Mouse (Mus musculus) heart, adult 2 months (tissue): ENCODE data around the gene 1110002E22Rik. TPM values are rescaled to one million over a fixed set of nuclear protein-coding genes. Genes with fewer than 3 reads are reported as not detected.

Source experiments
- DNase-seq, 2 experiments: peaks; one replicate each; pipeline ENCODE4 v3.0.0; 2021
- H3K27ac ChIP-seq: fragments of 200-600 bp; 2 replicates; pipeline ENCODE4 v1.8.1; 2022
- H3K27me3 ChIP-seq: fragments of 200-500 bp; 2 replicates; pipeline ENCODE4 v1.6.1; 2012; ENCODE audit warnings: mild to moderate bottlenecking, low read length, inconsistent platforms, mixed read lengths; ENCODE audit not compliant: control insufficient read depth, insufficient read depth
- H3K36me3 ChIP-seq: fragments of 200-500 bp; 2 replicates; pipeline ENCODE4 v1.6.1; 2012; ENCODE audit warnings: low read length, inconsistent platforms; ENCODE audit not compliant: control insufficient read depth, insufficient read depth
- H3K4me1 ChIP-seq: fragments of 200-500 bp; 2 replicates; pipeline ENCODE4 v1.6.1; 2011; ENCODE audit warnings: low read length; ENCODE audit not compliant: control insufficient read depth, insufficient read depth
- H3K4me3 ChIP-seq: fragments of 200-600 bp; 2 replicates; pipeline ENCODE4 v1.8.1; 2022
- H3K79me2 ChIP-seq: fragments of 200-500 bp; replicated peaks from 2 replicates; pipeline ENCODE4 v1.6.1; 2012; ENCODE audit warnings: mild to moderate bottlenecking, inconsistent platforms, low read length, moderate library complexity, mixed read lengths; ENCODE audit not compliant: control insufficient read depth, insufficient read depth
- H3K9ac ChIP-seq: fragments of 200-500 bp; 2 replicates; pipeline ENCODE4 v1.6.1; 2012; ENCODE audit warnings: low read depth, mild to moderate bottlenecking, control low read depth, inconsistent platforms, low read length, mixed read lengths
- CTCF ChIP-seq: fragments of 200-600 bp; IDR thresholded peaks from 2 replicates; pipeline ENCODE4 v1.8.1; 2022; ENCODE audit warnings: antibody characterized with exemption, mild to moderate bottlenecking, moderate library complexity
- EP300 ChIP-seq: fragments of 200-500 bp; IDR thresholded peaks from 2 replicates; pipeline ENCODE4 v1.6.1; 2011; ENCODE audit warnings: low read depth, low read length, control low read depth; ENCODE audit not compliant: insufficient read depth
- POLR2A ChIP-seq: fragments of 200-500 bp; IDR thresholded peaks from 2 replicates; pipeline ENCODE4 v1.6.1; 2011; ENCODE audit warnings: mild to moderate bottlenecking, low read depth, low read length, control low read depth; ENCODE audit not compliant: insufficient read depth
- WGBS: fragments of 180-500 bp; shearing (Covaris S2); methylation state at CpG from one replicate; pipeline ENCODE4 v1.1.7; 2018; 5-methylcytosine and 5-hydroxymethylcytosine counted together
- intact Hi-C: fragments of 180-260 bp; cut with DNase I; formaldehyde crosslinking; loops from one replicate; pipeline ENCODE4 v1.15.1; 2025
- polyA plus RNA-seq: library from polyadenylated mRNA; depleted of rRNA; stranded (reverse); fragments of >200 nt; gene quantifications from 2 replicates; pipeline ENCODE4 v1.2.3, GENCODE M21; 2012
- total RNA-seq, 2 experiments: library from RNA; stranded (reverse); gene quantifications; 2 replicates each; pipeline ENCODE4 v1.2.3; 2021

Gene 1110002E22Rik
- total and polyA plus RNA-seq, 3 experiments, result 14.7 to 48.8 (median 48.1) TPM

GRCm38 (mm10) chr3:138071004-138071403, 6.2 kb downstream of the 1110002E22Rik start:
- 13% methylated on average over 1 of the region's 1 CpGs for WGBS
- Histone ChIP-seq H3K4me1 (peaks cover 1% of the 10 kb centered on the region; the same call in 1 of the 2 replicates), H3K27me3 (no peaks in the 10 kb centered on the region), H3K4me3 (peak overlapping the region; percentile 53), H3K36me3 (no peaks in the 10 kb centered on the region; the same call in 1 of the 2 replicates), H3K27ac (peak overlapping the region; percentile 91), H3K79me2 (no peaks in the 10 kb centered on the region; the same call in 1 of the 2 replicates), H3K9ac (no peak overlapping the region)
- TF ChIP-seq CTCF, result no peak
- no peak for TF ChIP-seq POLR2A
- TF ChIP-seq EP300, result no peak
- intact Hi-C loops, result no loop called here
- DNase-seq, result no peak

DNA sequence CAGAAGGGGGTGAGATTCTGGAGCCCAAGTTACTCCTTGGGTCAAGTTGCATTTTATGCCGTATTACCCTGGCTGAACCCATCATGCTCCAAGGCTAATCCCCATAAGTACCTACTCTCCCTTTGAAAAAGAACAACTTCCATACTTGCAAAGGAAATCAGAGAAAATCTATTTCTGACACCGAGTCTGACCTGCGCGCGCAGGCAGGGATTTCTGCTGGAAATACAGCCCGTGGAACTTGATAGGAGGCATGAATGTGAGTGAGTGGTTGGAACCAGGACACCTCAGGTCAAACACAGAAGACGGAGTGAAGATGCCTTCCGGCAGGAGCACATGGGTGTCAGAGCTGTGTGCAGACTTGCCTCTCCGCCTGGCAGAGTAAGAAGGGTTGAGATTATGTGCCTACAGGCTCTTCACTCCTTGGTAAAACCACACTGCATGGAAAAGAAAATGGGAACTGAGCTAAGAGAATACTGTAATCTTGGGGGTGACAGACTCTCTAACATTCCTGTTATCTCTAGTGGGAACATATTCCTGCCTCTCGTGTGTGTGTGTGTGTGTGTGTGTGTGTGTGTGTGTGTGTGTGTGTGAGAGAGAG, 6.7 kb downstream of the 1110002E22Rik start:
- Histone ChIP-seq H3K27me3 (no peaks in the 10 kb centered on the region), H3K9ac (peak overlapping the region; percentile 1), H3K27ac (peak overlapping the region; percentile 91), H3K4me3 (peak overlapping the region; percentile 31), H3K79me2 (no peaks in the 10 kb centered on the region), H3K4me1 (peaks cover 1% of the 10 kb centered on the region; the same call in 1 of the 2 replicates), H3K36me3 (no peaks in the 10 kb centered on the region; the same call in 1 of the 2 replicates)
- intact Hi-C loops, result no loop called here
- 54% methylated on average over 10 of the region's 10 CpGs for WGBS
- no peak for DNase-seq
- no peak for TF ChIP-seq POLR2A

- H3K27ac ChIP-seq, result no peak overlapping the region
- H3K9ac ChIP-seq, result 0 out of 2 replicates have a peak overlapping the region, but pooled peaks have one; percentile 14
Observed at GRCm38 (mm10) chr3:138074214-138074613, 9.4 kb downstream of the 1110002E22Rik start.

DNA sequence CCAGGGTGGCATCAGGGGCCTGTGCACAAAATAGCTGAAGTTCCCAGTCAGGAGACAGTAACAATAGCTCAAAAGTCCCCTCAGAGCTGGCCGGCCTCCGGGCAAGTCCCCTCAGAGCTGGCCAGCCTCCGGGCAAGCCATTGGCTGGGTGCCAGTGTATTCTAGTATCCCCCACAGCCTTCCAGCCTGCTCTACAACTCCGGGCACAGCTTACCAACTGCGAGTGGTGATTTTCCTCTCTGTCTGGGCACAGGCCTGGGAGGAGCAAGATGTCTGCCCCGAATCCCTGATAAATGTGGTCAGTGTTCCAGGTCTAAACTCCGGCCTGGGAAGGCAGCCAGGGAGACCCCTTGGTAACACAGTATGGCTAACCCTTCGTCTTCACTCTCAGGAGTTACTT, 10.4 kb downstream of the 1110002E22Rik start:
- TF ChIP-seq EP300, result no peak
- TF ChIP-seq POLR2A, result no peak
- no peak for TF ChIP-seq CTCF
- Histone ChIP-seq H3K9ac (no peak overlapping the region), H3K27ac (peak overlapping the region; percentile 53), H3K4me3 (no peak overlapping the region), H3K27me3 (no peaks in the 10 kb centered on the region), H3K4me1 (peaks cover 1% of the 10 kb centered on the region; the same call in 1 of the 2 replicates), H3K79me2 (no peaks in the 10 kb centered on the region), H3K36me3 (peaks cover 9% of the 10 kb centered on the region)
- intact Hi-C loops, result loop anchor here (5.0 kb wide), 1 partner anchor 208 kb away; the partner anchor contains the start of gene Dnajb14
- DNase-seq, result peak; percentile 51 to 69
- 30% methylated on average over 8 of the region's 8 CpGs for WGBS

More at GRCm38 (mm10) chr3:138074214-138074613, 9.4 kb downstream of the 1110002E22Rik start:
- H3K79me2 ChIP-seq, result no peaks in the 10 kb centered on the region
- H3K4me1 ChIP-seq, result peaks cover 1% of the 10 kb centered on the region; the same call in 1 of the 2 replicates
- no peak overlapping the region for H3K4me3 ChIP-seq
- no peaks in the 10 kb centered on the region for H3K27me3 ChIP-seq
- intact Hi-C loops, result no loop called here
- peaks cover 9% of the 10 kb centered on the region for H3K36me3 ChIP-seq
- 86% methylated on average over 1 of the region's 1 CpGs for WGBS
- no peak for DNase-seq
- TF ChIP-seq EP300 (no peak), CTCF (no peak), POLR2A (no peak)

DNA sequence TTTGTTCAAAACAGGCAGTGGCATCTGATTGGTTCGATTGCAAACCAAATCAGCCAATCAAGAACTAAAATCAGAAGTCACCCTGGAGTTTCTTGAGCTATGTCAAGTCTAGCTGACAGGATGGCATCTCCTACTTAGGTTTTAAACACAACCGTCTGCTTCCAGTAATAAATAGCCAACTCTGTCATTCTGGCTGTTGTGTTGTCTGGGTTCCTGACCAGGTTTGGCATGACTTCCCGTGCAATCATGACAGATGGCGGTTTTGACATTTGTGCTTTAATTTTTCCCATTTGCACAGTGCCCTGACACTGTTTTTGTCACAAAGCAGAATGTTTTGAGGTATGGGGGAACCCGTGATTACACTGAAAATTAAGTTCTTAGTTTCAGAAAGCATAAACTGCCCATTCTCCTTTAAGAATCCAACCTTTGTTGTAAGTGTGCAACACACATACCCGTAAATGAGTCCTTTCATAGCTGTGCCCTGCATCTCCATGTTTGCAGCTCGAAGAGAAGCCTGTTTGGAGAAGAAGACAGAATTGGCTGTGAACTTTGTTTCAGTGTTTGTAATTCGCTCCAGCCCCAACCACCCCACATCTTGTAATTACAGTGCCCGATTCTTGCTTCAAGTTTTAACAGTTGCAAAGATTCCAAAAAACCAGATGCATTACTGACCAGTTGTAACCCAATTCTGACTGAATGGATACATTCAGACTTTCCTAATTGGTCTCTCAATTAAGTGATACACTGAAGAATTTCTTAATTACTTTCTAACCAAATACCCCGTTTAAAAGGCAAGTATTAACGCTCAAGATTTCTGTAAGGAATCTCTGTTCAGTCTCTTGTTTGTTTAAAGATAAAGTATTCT, 12.9 kb downstream of the 1110002E22Rik start:
- DNase-seq, result no peak
- Histone ChIP-seq H3K27me3 (no peaks in the 10 kb centered on the region), H3K4me3 (no peak overlapping the region), H3K79me2 (no peaks in the 10 kb centered on the region), H3K27ac (no peak overlapping the region), H3K36me3 (peaks cover 11% of the 10 kb centered on the region), H3K4me1 (peaks cover 1% of the 10 kb centered on the region; the same call in 1 of the 2 replicates), H3K9ac (no peak overlapping the region)
- intact Hi-C loops, result loop anchor here (5.0 kb wide), 1 partner anchor 210 kb away; the partner anchor contains the start of gene Dnajb14
- WGBS, result 64% methylated on average over 11 of the region's 11 CpGs
- no peak for TF ChIP-seq EP300
- no peak for TF ChIP-seq CTCF
- no peak for TF ChIP-seq POLR2A
